Mouse (Mus musculus): ENCODE measurements around the gene Topors.
A peak's percentile ranks its signal among the peaks of the same experiment; 100 is the strongest.
"Not testable (repeated sequence)": the region's sequence is repeated elsewhere in the genome, so short reads cannot be mapped to it uniquely, and the experiment has no call there.

The Topors gene

DNA sequence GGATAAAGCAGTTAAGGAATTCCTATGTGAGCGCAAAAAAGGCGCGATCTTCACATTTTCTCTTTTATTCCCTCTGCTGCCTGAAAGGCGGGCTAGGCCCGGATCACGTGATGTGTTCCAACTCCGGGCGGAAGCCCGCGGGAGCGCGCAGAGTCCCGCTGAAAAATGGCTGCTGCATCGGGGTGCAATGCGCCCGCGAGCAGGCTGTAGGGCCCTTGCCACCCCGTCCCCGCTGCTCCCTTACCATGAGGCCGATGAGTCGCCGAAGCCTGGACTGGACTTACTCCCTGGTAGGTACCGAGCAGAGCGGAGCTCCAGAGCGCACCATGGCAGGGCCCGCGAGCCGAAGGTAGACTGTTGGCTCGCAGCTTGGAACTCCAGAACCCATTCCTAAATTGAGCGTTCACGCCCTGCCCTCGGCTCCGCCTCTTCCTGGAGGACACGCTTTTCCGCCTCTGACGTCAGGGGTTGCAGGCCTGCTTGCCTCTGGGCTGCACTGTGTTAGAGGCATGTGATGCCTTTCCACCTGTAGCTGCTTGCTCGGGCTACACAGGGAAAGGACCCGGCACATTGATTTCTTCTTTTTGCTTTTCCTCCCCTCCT is at the start of gene Topors, which contains the start of gene Smim27:
TSS of gene Topors (minus strand) at position 421 of the 603 bp plus-strand sequence.
TSS of gene Smim27 (plus strand) at position 150 of the 603 bp plus-strand sequence.
- peak; percentile 77 to 83 for DNase-seq (ENCODE audit: low spot score in 2 of 2)

DNA sequence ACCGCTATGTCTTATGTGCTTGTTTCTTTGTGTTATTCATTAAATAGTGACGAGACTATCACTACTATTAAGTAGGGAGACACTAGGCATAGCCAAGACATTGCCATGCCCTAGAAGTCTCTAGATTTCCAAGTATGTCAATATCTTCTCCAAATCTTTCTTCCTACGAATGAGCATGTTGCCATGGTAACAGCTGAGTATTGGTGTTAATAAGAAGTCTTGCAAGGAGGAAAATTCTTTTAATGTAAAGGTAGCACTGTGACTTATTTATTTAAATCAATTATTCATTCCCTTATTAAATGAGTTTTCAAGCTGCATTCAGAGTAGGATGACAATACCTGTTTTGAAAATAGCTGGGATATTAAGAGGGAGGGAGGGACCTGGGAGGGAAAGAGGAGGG is 47.8 kb upstream of the Topors start:
- no peak for DNase-seq (ENCODE audit: low spot score in 2 of 2)

DNA sequence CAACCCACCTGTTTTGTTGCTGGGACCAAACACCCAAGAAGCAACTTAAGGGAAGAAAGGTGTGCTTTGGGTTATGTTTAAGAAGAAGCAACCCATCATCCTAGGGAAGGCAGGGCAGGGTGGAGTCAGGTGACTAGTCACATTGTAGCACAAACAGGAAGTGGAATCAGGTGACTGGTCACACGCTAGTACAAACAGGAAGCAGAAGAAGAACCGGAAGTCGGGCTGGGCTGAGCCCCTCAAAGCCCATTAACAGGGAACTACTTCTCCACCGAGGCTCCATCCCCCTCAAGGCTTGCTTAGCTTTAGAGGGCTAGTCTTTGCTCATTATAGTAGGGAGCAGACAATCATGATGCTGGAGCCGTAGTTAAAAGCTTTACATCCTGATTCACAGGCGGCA is 43.4 kb upstream of the Topors start:
- DNase-seq (ENCODE audit: low spot score in 2 of 2), result no peak

DNA sequence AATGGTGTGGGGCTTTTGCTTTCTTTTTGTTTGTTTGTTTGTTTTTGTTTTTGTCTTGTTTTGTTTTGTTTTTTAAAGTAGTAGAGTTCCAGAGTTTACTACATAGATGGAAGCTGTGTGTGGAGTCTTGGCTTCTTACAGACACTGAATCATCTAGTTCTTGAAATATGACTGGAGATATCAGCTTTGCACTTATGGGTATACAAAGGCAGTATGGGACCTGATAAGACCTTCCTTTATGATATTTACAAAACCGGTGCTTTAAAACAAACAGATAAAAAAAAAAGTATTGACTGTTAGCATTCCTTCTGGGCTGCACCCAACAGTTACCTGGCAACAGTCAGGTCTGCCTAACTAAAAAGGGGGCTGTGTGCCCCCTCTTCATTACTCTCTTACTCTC is 42.6 kb upstream of the Topors start:
- DNase-seq (ENCODE audit: low spot score in 2 of 2), result no peak

DNA sequence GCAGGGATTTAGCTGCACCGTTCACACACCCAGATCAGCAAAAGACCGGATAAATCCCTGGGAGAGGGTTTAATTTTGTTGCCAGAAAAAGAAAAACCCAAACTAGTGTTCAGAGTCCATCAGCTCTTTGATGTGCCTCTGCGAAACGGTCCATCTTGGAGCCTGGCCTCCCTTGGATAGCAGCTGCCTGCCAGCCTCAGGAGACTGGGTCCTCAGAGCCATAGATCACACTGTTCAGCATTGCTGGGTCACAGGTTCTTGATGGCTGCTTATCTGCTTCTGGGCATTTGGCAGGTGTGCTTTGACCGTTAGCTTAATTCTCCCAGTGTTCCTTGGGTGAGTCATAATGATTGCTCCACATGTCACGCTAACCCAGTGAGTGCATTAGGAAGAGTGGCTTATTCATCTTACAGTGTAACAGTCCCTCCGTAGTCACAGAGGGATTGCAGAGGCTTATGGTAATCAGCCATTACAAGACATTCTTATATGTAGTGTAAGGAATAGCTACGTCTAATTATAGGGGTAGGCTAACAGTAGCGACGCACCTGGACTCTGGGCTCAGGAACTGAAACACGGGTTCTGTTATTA is 41.2 kb upstream of the Topors start:
- DNase-seq (ENCODE audit: low spot score in 2 of 2), result no peak

DNA sequence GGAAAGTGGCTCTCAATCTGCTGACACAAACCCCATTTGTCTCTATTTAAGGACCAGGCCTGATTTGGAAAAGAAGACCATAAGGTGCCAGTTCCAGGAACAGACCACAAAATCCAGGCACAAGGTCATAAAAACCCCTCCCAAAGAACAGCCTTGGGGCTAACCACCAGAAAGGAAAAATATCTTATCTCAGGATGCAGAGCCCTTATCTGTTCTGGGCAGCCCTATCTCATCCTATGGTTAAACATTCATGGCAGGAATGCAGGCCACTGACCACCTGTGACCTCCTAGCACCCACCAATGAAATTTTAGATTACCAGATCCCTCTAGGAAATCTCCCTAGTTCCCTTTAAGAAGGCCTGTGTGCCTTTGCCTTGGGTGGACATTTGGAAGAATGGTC is 40.0 kb upstream of the Topors start:
- no peak for DNase-seq (ENCODE audit: low spot score in 2 of 2)

DNA sequence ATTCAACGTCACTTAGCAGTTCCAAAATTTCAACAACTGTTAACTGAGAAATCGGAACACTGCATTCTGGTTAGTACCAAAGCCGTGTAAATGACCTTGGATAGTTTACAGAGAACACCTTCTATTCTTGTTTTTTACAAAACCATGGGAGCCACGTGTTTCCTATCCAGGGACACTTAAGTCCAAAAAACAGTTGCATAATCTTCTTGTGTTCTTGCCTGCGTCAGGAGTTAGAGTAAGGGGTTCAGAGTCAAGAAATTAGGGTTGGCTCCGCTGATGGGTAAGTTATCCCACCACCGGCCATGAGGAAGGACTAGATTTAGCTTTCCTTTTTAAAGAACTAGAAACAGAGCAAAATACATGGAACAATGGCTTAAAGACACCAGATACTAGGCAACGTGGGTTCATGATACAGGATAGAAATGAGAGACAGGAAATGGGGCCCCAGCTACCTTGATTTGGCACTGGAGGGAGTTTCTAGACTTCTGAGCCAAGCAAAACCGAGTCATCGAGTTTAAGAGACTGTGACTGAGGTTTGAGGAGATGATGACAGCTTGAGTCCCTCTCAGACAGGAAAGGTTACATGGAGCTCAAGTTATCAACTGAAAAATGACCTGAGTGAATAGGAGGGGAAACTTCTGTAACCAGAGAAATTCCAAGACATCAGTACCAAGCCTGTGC is 32.9 kb upstream of the Topors start:
- DNase-seq (ENCODE audit: low spot score in 2 of 2), result no peak

DNA sequence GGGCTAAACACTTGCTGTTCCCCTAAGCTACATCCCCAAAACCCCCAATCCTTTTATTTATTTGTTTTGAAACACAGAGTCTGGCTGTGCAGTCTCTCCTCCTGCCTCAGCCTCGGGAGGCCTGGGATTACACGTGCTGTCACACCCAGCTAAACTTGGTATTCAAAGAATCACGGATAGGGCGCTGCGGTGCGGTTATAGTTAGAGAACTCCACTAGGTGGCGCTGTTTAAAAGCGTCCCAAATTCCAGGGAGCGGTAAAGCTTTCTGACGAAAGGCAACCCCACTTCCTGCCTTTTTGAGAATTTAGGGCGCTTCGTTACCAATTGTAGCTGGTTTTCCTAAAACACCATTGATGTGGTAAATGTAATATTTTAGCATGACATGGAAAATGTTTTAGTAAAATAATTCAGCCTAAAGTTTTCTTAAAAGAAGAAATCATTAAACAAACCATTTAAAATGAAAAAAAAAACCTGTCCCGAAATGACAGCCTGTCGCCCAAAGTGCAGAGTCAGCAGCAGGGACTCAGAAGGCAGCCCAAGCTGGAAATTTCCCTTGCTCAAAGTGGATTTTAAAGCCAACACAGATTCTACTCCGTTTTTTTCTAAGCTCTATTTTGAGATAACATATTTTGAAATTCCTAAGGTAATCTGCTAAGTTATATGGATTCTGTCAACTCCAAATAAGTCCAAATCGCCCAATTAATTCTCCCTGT is 31.6 kb upstream of the Topors start:
- peak; percentile 21 to 39 for DNase-seq (ENCODE audit: low spot score in 2 of 2)

DNA sequence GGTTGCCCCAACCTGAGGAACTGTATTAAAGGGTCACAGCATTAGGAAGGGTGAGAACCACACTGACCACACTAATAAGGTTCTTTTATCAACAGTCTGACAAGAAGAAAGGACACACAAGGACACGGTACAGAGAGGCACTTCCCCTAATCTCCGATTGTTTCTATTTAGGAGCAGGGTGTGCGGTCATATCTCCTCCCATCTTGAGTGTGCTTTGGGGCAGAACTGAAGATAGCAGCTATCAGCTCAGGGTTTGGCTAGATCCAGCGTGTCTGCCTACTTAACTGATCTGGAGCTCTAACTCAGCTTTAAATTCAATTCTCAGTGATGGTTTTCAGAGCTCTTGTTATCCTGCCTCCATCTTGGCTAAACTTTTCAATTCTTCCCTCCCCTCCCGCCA is 29.5 kb upstream of the Topors start:
- DNase-seq (ENCODE audit: low spot score in 2 of 2), result no peak

DNA sequence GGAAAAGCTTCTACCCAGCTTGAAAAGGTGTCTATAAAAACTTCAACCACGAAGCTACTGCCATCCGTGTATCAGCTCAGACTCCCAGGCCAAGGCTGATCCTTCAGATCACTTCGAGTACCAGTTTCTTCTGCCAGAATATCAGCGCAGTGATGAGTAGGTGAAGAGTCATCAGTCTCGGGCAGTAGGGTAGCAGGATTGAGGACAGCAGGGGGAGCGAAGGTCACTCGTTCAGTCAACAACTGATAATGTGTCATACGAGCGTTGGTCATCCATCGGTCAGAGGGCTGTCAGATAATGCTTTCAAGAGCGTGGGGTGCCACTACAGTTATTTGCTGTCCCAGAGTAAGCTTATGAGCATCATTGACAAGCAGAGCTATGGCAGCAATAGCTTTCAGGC is 21.9 kb upstream of the Topors start:
- not testable (repeated sequence) for DNase-seq (ENCODE audit: low spot score in 2 of 2)

DNA sequence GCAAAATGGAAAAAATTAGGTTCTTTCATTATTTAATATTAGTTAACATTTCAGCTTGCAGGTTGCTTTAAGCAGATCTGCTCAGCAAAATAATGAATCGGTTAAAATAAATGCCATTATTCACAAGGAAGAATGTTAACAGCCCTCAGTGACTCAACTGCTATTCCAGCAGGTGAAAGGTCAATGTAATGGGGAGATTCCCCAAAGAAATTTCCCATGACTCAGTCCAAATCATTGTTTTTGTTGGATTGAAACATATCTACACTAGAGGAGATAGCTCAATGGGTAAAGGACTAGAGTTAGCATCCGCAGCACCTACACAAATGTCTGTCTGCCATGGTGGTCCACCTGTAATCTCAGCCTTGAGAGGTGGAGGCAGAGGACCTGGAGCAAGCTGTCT is 19.4 kb upstream of the Topors start:
- no peak for DNase-seq (ENCODE audit: low spot score in 2 of 2)

DNA sequence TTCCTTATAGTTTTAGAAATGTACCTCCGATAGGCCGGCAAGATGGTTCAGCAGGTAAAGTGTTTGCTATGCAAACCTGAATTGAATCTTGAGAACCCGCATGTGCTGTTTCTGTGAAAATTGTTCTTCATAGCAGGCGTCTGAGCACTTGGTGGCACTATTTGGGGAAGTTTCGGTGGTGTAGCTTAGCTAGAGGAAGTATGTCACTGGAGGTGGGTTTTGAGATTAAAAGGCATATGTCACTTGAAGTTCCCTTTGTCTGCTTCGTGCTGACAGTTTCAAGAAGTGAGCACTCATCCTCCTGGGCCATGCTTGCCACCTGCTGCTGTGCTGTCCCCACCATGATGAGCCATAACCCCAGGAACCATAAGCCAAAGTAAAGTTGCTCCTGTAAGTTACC is 17.8 kb upstream of the Topors start:
- DNase-seq (ENCODE audit: low spot score in 2 of 2), result no peak

DNA sequence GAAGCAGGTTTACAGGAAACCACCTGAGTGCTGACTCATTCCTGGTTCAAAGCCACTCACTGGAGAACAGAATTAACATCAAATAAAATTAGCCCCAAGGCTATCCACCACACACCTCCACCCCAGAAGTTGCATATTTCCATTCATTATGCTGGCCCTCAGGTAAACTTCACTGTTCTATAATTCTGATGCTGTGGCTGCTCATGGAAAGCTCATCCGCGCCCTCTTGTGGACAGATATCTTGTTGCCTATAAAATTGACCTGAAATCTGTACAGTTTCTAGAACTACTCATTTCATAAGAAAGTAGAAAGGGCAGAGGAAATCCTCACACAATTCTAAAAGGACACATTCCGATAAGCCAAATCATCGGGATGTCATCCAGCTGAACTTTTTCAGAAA is 15.9 kb upstream of the Topors start:
- DNase-seq (ENCODE audit: low spot score in 2 of 2), result peak; percentile 22 to 67

DNA sequence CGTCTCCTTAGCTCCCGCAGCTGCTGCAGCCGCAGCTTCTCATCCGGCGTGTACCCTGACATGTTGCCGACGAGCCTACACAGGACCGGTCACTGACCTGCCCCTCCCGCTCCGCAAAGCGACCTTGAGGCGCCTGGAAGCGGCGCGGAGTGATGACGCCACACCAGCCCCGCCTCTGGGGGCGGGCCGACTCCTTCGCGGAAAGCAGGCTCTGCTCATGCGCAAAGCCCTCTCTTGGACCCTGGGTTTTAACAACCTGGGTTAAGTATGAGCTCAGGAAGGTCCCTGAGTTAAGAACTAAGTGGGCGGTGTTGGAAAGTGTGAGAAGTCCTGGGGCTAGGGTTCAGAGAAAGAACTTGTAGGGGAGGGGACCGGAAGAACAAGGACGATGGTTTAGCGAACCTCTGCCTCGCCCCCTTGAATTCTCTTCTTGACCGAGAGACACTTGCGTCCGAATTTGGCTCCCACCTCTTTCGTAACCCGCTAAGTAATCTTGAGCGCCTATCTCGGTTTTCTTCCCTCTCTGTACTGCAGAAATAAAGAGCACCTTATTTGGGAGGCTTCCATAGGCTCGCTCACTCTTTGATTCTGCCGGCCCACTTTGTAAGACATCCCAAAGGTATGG is 9.7 kb upstream of the Topors start, which contains the start of gene Ndufb6:
TSS of gene Ndufb6 (minus strand) at position 146 of the 625 bp plus-strand sequence.
- peak; percentile 94 to 96 for DNase-seq (ENCODE audit: low spot score in 2 of 2)

DNA sequence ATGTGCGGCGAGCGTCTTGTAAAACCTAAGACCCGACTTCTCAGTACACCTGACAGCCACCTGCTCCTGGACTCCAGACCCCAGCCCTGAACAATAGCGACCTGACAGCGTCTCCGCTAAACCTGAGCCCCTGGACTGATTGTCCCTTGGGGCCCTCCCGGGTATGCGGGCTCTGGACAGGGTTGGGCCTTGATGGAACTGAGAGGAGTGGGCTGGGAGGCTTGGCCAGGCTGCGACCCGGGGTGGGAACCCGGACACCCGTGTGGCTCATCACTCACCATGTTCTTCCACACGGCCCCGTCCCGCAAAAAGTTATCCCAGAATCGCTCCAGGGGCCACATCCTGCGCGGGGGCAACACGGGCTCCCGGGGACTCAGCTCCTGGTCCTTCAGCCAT is 9.2 kb upstream of the Topors start:
- no peak for DNase-seq (ENCODE audit: low spot score in 2 of 2)

DNA sequence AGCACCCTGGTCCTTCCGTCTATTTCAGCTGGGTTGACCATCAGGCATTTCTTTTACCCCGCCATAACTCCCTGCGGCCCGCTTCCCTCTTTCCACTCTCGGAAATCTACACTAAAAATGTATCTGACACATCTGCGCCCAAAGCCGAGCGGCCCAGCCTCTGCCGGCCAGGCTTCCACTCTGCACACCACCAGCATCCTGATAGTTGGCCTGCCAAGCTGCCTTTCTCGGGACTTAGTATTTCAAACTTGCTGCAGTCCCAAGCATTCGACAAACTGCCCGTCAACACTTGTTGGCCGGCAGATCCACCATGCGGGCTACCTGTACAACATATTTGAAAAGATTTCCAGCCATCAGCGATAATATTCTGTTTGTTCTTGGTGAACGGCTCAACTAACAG is 815 bp downstream of the Topors start:
- DNase-seq (ENCODE audit: low spot score in 2 of 2), result peak in 1 of 2 experiments; percentile 17

DNA sequence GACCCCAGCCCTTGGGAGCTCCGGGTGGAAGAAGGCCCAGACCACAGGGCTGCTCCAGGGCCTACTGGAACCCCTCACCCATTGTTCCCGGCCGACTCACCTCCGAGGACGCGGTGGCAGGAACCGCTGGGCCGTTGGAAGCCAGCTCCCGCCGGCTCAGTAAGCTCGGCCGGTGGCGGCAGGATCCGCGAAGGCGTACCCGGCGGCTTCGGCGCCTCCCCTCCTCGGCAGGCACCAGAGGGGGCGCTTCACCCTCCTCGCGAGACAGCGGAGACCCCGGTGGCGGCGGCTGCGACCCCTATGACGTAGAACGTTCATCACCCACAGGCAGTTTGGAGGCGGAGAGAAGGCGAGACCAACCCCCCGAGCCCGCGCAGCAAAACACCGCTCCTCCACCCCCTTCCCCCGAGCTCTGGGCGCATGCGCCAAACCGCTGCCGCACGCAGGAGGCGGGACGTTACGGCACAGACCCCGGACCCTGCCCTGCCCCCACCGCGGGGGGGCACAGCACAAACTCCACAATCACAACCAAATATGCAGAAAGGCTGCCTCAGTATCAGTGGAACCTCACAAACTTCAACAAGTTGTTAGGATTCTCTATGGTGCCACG is 1.3 kb downstream of the Topors start:
- DNase-seq (ENCODE audit: low spot score in 2 of 2), result peak; percentile 76 to 82

DNA sequence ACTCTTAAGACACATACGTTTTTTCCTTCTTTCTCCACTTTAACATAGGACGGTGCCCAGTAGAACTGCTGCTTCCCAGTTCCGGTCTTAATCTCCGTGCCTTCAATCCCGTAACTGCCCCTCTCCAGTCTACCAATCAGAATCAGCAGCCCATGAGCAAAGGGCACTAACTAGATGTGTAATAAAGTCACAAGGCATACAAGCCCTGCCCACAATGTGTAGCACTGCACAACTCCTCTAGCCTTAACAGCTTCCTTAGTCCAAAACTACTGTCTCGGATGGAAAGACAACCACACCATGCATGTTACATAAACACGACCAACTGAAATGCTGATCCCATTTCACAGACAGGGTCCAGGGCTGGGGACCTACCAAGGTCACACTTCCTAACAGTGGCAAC is 2.0 kb downstream of the Topors start:
- DNase-seq (ENCODE audit: low spot score in 2 of 2), result no peak

DNA sequence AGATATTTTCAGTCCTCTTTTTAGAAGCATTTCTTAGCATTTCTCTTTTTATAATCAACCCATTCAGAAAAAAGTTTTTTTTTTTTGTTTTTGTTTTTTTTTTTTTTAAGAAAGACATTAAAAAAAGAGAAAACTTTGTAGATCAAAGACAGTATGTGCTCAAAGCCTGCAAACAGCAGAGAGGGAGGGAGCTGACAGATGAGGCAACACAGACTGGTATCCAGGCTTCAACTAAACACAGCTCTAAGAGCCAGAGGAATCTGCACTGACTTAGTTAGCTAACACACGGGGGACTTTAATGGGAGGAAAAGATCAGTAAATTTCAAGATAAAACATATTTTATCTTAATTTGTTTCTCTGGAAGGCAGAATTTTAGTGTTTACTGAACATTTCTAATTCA is 5.3 kb downstream of the Topors start:
- no peak for DNase-seq (ENCODE audit: low spot score in 2 of 2)

DNA sequence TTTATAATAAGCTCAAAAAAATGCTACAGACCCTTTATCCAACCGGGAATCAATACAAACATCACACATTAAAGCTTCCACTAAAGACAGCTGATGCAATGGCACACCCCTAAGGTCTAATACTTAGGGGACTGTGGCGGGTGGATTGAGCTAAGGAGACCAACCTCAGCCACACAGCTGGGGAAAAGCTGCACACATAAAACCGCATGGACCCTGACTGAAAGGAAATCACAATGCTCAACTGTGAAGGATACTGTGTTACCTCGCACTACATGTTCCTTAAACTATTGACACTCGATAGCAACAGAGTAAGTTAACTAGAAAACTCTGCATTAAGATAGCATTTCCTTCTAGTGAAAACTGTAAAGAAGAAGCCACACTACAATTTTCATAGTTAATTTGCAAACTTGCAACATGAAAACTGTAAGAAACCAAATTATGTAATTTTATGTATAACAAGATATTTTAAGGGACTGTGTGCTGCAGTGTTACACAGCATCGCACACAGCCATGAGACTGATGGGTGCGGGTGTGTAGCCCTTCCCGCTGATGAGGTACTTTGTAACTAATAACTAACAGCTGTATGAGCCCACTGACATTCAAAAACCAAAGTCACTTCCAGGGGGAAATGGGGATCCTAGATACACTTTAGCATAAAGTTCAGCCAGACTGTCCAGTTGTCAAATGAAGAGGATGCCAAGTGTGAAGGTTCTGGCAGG is 15.1 kb downstream of the Topors start:
- DNase-seq (ENCODE audit: low spot score in 2 of 2), result no peak

DNA sequence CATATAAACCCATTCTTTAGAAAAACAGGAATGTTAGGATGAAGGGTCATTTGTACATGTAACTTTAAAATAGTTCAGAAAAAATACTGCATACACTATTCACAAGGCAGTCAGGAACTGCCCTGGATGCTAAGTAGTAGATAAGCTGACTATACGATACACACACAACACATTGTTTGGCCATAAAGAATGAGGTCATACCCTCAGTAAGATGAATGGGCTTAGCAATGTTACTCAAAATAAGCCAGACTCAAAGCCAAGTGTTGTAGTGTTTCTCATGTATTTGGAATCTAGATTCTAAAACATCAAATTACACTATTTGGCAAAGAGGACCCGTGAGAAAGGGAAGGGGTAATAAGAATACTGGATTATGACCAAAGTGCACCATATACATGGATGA is 15.9 kb downstream of the Topors start:
- DNase-seq (ENCODE audit: low spot score in 2 of 2), result no peak

Measured in spleen, postnatal 14 days (tissue).